Mouse (Mus musculus): ENCODE data around the gene Fgf12. TPM values are rescaled to one million over a fixed set of nuclear protein-coding genes. Genes with fewer than 3 reads are reported as not detected.

The Fgf12 gene
- polyA plus RNA-seq, 1 experiment, result 3.0 TPM

GRCm38 (mm10) chr16:28652640-28653039 lies 100.2 kb downstream of the Fgf12 start:
- TF ChIP-seq CTCF (IDR thresholded peaks at IDR 0.05; ENCODE audit: control insufficient read depth, insufficient read depth, insufficient replicate concordance, low read depth, low read length), result no peak
- no peak for TF ChIP-seq POLR2A (IDR thresholded peaks at IDR 0.05; ENCODE audit: control insufficient read depth, low read depth, low read length)
- H3K4me3 ChIP-seq (ENCODE audit: control insufficient read depth, low read depth, low read length), result no peak overlapping the region
- H3K36me3 ChIP-seq (ENCODE audit: control insufficient read depth, insufficient read depth, low read length), result no peaks in the 10 kb centered on the region
- H3K27me3 ChIP-seq (ENCODE audit: control insufficient read depth, insufficient read depth, low read length), result no peaks in the 10 kb centered on the region
- H3K27ac ChIP-seq (ENCODE audit: control insufficient read depth, insufficient read depth, low read depth, low read length), result no peak overlapping the region
- no peaks in the 10 kb centered on the region for H3K4me1 ChIP-seq (ENCODE audit: control insufficient read depth, insufficient read depth, low read length)

GRCm38 (mm10) chr16:28650589-28650988 lies 102.3 kb downstream of the Fgf12 start:
- no peaks in the 10 kb centered on the region for H3K36me3 ChIP-seq (ENCODE audit: control insufficient read depth, insufficient read depth, low read length)
- no peak for TF ChIP-seq CTCF (IDR thresholded peaks at IDR 0.05; ENCODE audit: control insufficient read depth, insufficient read depth, insufficient replicate concordance, low read depth, low read length)
- no peak for TF ChIP-seq POLR2A (IDR thresholded peaks at IDR 0.05; ENCODE audit: control insufficient read depth, low read depth, low read length)
- no peak overlapping the region for H3K27ac ChIP-seq (ENCODE audit: control insufficient read depth, insufficient read depth, low read depth, low read length)
- H3K4me3 ChIP-seq (ENCODE audit: control insufficient read depth, low read depth, low read length), result no peak overlapping the region
- H3K27me3 ChIP-seq (ENCODE audit: control insufficient read depth, insufficient read depth, low read length), result no peaks in the 10 kb centered on the region
- H3K4me1 ChIP-seq (ENCODE audit: control insufficient read depth, insufficient read depth, low read length), result no peaks in the 10 kb centered on the region

DNA sequence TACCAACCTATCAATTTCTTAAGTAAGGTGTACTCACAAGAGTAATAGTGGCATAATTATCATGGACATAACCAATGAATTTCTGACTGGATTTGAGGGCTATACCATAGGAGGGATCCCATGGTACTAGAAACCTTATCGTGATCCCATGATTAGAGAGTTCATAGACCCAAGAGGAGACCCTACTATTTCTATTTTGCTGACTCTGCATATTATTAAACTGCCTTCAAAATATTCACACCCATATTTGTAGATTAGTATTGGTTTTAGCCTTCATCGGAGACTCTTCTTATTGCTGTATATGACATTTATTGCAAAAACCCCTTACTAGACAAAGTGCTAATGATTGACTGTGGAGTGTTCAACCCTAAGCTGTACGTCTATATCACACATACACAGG lies 107.8 kb downstream of the Fgf12 start:
- TF ChIP-seq POLR2A (IDR thresholded peaks at IDR 0.05; ENCODE audit: control insufficient read depth, low read depth, low read length), result no peak
- TF ChIP-seq CTCF (IDR thresholded peaks at IDR 0.05; ENCODE audit: control insufficient read depth, insufficient read depth, insufficient replicate concordance, low read depth, low read length), result no peak
- H3K4me1 ChIP-seq (ENCODE audit: control insufficient read depth, insufficient read depth, low read length), result no peaks in the 10 kb centered on the region
- no peaks in the 10 kb centered on the region for H3K36me3 ChIP-seq (ENCODE audit: control insufficient read depth, insufficient read depth, low read length)
- no peak overlapping the region for H3K4me3 ChIP-seq (ENCODE audit: control insufficient read depth, low read depth, low read length)
- H3K27me3 ChIP-seq (ENCODE audit: control insufficient read depth, insufficient read depth, low read length), result no peaks in the 10 kb centered on the region
- no peak overlapping the region for H3K27ac ChIP-seq (ENCODE audit: control insufficient read depth, insufficient read depth, low read depth, low read length)

- Histone ChIP-seq H3K27me3 (ENCODE audit: control insufficient read depth, insufficient read depth, low read length) (no peaks in the 10 kb centered on the region), H3K4me3 (ENCODE audit: control insufficient read depth, low read depth, low read length) (peak overlapping the region; percentile 25; the same call in 1 of the 2 replicates)
- TF ChIP-seq CTCF (IDR thresholded peaks at IDR 0.05; ENCODE audit: control insufficient read depth, insufficient read depth, insufficient replicate concordance, low read depth, low read length), result no peak
- TF ChIP-seq POLR2A (IDR thresholded peaks at IDR 0.05; ENCODE audit: control insufficient read depth, low read depth, low read length), result no peak
Measured at GRCm38 (mm10) chr16:28631721-28632120, 121.1 kb downstream of the Fgf12 start.

DNA sequence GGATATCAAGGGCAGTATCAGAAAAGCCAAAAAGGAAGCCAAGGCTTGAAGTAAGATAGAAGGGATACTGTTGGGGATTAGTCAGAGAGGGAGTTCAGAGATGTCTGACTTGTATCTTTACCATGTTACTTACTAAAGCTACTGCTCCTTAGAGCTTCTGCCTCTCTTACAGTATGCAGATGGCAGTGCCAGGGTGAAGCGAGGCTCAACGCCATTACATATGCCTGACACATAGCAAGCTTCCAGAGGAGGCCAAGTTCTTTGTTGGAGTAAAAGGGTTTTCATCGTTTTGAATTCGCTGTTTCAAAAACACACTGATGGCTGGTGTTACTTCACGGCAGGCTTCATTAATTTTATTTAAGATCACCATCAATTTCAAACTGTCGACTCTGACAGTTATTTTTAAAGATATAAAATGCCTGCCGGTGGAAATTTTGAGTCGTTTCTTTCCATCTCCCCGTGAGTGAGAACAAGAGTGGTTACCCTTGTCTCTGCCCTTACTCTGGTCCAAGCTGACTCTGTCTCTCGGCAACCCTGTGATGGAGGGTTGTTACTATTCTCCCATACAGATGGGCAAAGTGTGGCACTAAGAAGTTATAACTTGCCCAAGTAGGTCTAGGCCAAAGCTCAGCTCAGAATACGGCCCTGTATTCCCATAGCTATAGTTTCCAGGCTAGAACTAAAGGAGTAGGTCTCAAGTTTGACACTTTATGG lies 121.9 kb downstream of the Fgf12 start:
- Histone ChIP-seq H3K27me3 (ENCODE audit: control insufficient read depth, insufficient read depth, low read length) (no peaks in the 10 kb centered on the region), H3K4me3 (ENCODE audit: control insufficient read depth, low read depth, low read length) (peak overlapping the region; percentile 42), H3K27ac (ENCODE audit: control insufficient read depth, insufficient read depth, low read depth, low read length) (no peak overlapping the region), H3K36me3 (ENCODE audit: control insufficient read depth, insufficient read depth, low read length) (no peaks in the 10 kb centered on the region), H3K4me1 (ENCODE audit: control insufficient read depth, insufficient read depth, low read length) (no peaks in the 10 kb centered on the region)
- no peak for TF ChIP-seq POLR2A (IDR thresholded peaks at IDR 0.05; ENCODE audit: control insufficient read depth, low read depth, low read length)
- TF ChIP-seq CTCF (IDR thresholded peaks at IDR 0.05; ENCODE audit: control insufficient read depth, insufficient read depth, insufficient replicate concordance, low read depth, low read length), result no peak

More at GRCm38 (mm10) chr16:28631721-28632120, 121.1 kb downstream of the Fgf12 start:
- H3K4me1 ChIP-seq (ENCODE audit: control insufficient read depth, insufficient read depth, low read length), result no peaks in the 10 kb centered on the region
- no peak overlapping the region for H3K27ac ChIP-seq (ENCODE audit: control insufficient read depth, insufficient read depth, low read depth, low read length)
- H3K36me3 ChIP-seq (ENCODE audit: control insufficient read depth, insufficient read depth, low read length), result no peaks in the 10 kb centered on the region

GRCm38 (mm10) chr16:28626259-28626658 lies 126.6 kb downstream of the Fgf12 start:
- no peak overlapping the region for H3K27ac ChIP-seq (ENCODE audit: control insufficient read depth, insufficient read depth, low read depth, low read length)
- H3K36me3 ChIP-seq (ENCODE audit: control insufficient read depth, insufficient read depth, low read length), result no peaks in the 10 kb centered on the region
- TF ChIP-seq CTCF (IDR thresholded peaks at IDR 0.05; ENCODE audit: control insufficient read depth, insufficient read depth, insufficient replicate concordance, low read depth, low read length) (no peak), POLR2A (IDR thresholded peaks at IDR 0.05; ENCODE audit: control insufficient read depth, low read depth, low read length) (no peak)
- no peaks in the 10 kb centered on the region for H3K4me1 ChIP-seq (ENCODE audit: control insufficient read depth, insufficient read depth, low read length)
- H3K27me3 ChIP-seq (ENCODE audit: control insufficient read depth, insufficient read depth, low read length), result no peaks in the 10 kb centered on the region
- H3K4me3 ChIP-seq (ENCODE audit: control insufficient read depth, low read depth, low read length), result no peak overlapping the region

- no peak for TF ChIP-seq POLR2A (IDR thresholded peaks at IDR 0.05; ENCODE audit: control insufficient read depth, low read depth, low read length)
- no peak for TF ChIP-seq CTCF (IDR thresholded peaks at IDR 0.05; ENCODE audit: control insufficient read depth, insufficient read depth, insufficient replicate concordance, low read depth, low read length)
- Histone ChIP-seq H3K27ac (ENCODE audit: control insufficient read depth, insufficient read depth, low read depth, low read length) (no peak overlapping the region), H3K36me3 (ENCODE audit: control insufficient read depth, insufficient read depth, low read length) (no peaks in the 10 kb centered on the region), H3K4me1 (ENCODE audit: control insufficient read depth, insufficient read depth, low read length) (no peaks in the 10 kb centered on the region), H3K27me3 (ENCODE audit: control insufficient read depth, insufficient read depth, low read length) (no peaks in the 10 kb centered on the region), H3K4me3 (ENCODE audit: control insufficient read depth, low read depth, low read length) (no peak overlapping the region)
Measured at GRCm38 (mm10) chr16:28625689-28626088, 127.2 kb downstream of the Fgf12 start.

All from testis, adult 2 months (tissue).